Mouse (Mus musculus): ENCODE results near the gene Rasal2. TPM values are rescaled to one million over a fixed set of nuclear protein-coding genes. Genes with fewer than 3 reads are reported as not detected.

The Rasal2 gene
- polyA plus RNA-seq, 1 experiment = 4.1 TPM

DNA sequence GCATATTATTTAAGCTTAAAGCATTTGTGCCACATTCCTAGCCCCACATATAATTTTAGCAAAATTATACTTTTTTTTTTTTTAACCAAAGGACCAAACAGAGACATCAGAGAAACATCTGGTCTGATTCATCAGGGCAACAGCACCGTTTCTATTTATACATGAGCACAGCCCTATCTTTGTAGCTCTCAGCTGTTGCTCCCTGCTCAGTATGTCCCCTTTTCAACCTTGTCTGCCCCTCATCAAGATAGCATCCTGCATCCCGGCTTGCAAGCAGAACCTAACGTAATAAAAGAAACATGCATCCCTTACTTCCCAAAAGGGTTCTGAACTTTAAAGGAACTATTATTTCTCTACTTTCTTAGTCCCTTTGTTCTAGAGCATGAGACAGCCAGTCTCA lies 5.0 kb upstream of the Rasal2 start:
- H3K4me2 ChIP-seq (ENCODE audit: low read depth) = peak overlapping the region; percentile 54
- no peak overlapping the region for H3K4me3 ChIP-seq
- peak in 2 of 3 experiments; percentile 37 to 75 for TF ChIP-seq MYOG (IDR thresholded peaks at IDR 0.05; ENCODE audit: control insufficient read depth in 1 of 3, insufficient read depth in 1 of 3, insufficient read length in 2 of 3, low read depth in 2 of 3)
- no peak for TF ChIP-seq TCF3 (IDR thresholded peaks at IDR 0.05; ENCODE audit: insufficient read length, low read depth)
- TF ChIP-seq MYOD1 (IDR thresholded peaks at IDR 0.05; ENCODE audit: control insufficient read depth in 1 of 3, insufficient read length in 2 of 3, low read depth in 2 of 3) = peak; percentile 62 to 80 (median 77)
- H3ac ChIP-seq (ENCODE audit: control insufficient read depth, insufficient read length) = no peak overlapping the region
- H3K27me3 ChIP-seq (ENCODE audit: control insufficient read depth, insufficient read depth, insufficient read length) = no peaks in the 10 kb centered on the region
- peaks cover 7% of the 10 kb centered on the region for H3K36me3 ChIP-seq (ENCODE audit: control insufficient read depth, insufficient read depth)
- H3K79me2 ChIP-seq (ENCODE audit: control insufficient read depth, insufficient read depth) = peaks cover 6% of the 10 kb centered on the region

DNA sequence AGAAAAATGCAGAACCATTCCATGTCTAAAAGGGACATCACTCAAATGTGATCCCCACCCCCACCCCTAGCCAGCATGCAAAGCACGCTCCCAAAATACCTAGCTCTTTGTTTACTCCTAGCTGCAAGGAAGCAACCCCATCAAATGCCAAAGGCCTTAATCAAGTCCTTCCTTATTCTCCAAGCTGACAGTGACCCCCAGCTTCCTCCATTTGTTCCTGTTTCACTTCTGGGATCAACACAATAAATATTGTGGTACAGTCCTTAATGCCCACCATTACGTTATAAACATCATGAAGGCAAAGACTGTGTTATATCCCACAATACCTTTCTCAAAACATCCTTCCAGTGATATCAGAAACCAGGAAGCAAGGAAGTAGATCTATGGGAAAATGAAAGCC lies 4.2 kb upstream of the Rasal2 start:
- Histone ChIP-seq H3K27me3 (ENCODE audit: control insufficient read depth, insufficient read depth, insufficient read length) (no peaks in the 10 kb centered on the region), H3K4me2 (ENCODE audit: low read depth) (no peak overlapping the region), H3K79me2 (ENCODE audit: control insufficient read depth, insufficient read depth) (peaks cover 6% of the 10 kb centered on the region), H3ac (ENCODE audit: control insufficient read depth, insufficient read length) (no peak overlapping the region), H3K4me3 (no peak overlapping the region), H3K36me3 (ENCODE audit: control insufficient read depth, insufficient read depth) (peaks cover 7% of the 10 kb centered on the region)
- TF ChIP-seq E2F4 (IDR thresholded peaks at IDR 0.05; ENCODE audit: insufficient read depth) = no peak
- no peak for TF ChIP-seq USF1 (IDR thresholded peaks at IDR 0.05; ENCODE audit: low read depth)
- TF ChIP-seq POLR2A (IDR thresholded peaks at IDR 0.05; ENCODE audit: insufficient read length, low read depth) = no peak
- no peak for TF ChIP-seq TCF12 (IDR thresholded peaks at IDR 0.05; ENCODE audit: insufficient read depth, poor library complexity, severe bottlenecking)
- TF ChIP-seq SRF (IDR thresholded peaks at IDR 0.05; ENCODE audit: control insufficient read depth, insufficient read length, low read depth) = no peak
- TF ChIP-seq TCF3 (IDR thresholded peaks at IDR 0.05; ENCODE audit: insufficient read length, low read depth) = no peak
- TF ChIP-seq POLR2AphosphoS2 (IDR thresholded peaks at IDR 0.05; ENCODE audit: insufficient read length, low read depth) = no peak
- no peak for TF ChIP-seq CEBPB (IDR thresholded peaks at IDR 0.05; ENCODE audit: insufficient read depth, poor library complexity, severe bottlenecking)
- no peak for TF ChIP-seq MYOG (IDR thresholded peaks at IDR 0.05; ENCODE audit: control insufficient read depth in 1 of 3, insufficient read depth in 1 of 3, insufficient read length in 2 of 3, low read depth in 2 of 3)
- no peak for TF ChIP-seq REST (IDR thresholded peaks at IDR 0.05; ENCODE audit: insufficient read depth, insufficient read length)
- TF ChIP-seq MAX (IDR thresholded peaks at IDR 0.05; ENCODE audit: low read depth) = no peak
- no peak for TF ChIP-seq MYOD1 (IDR thresholded peaks at IDR 0.05; ENCODE audit: control insufficient read depth in 1 of 3, insufficient read length in 2 of 3, low read depth in 2 of 3)

DNA sequence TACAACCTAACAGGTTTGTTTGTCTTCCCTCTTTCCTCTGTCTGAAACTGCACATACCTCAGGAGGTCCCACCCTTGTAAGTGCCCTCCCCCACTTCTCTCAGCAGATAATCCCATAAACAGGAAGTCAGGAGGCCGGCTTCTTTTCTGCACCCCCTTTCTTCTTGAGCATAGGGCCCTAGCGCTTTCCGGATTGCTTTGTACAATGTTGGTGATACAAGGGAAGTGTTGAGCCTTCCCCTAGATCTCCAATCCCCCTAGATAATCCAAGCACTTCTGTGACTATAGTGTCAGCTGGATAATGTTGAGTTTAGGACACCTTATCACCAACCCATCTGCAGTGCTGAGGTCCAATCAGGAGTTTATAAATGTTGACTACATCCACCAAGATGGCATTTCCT lies 3.4 kb upstream of the Rasal2 start:
- TF ChIP-seq MAX (IDR thresholded peaks at IDR 0.05; ENCODE audit: low read depth) (no peak), USF1 (IDR thresholded peaks at IDR 0.05; ENCODE audit: low read depth) (no peak), E2F4 (IDR thresholded peaks at IDR 0.05; ENCODE audit: insufficient read depth) (no peak), POLR2AphosphoS2 (IDR thresholded peaks at IDR 0.05; ENCODE audit: insufficient read length, low read depth) (no peak), MYOG (IDR thresholded peaks at IDR 0.05; ENCODE audit: control insufficient read depth in 1 of 3, insufficient read depth in 1 of 3, insufficient read length in 2 of 3, low read depth in 2 of 3) (no peak), TCF3 (IDR thresholded peaks at IDR 0.05; ENCODE audit: insufficient read length, low read depth) (no peak), POLR2A (IDR thresholded peaks at IDR 0.05; ENCODE audit: insufficient read length, low read depth) (no peak), SRF (IDR thresholded peaks at IDR 0.05; ENCODE audit: control insufficient read depth, insufficient read length, low read depth) (no peak), MYOD1 (IDR thresholded peaks at IDR 0.05; ENCODE audit: control insufficient read depth in 1 of 3, insufficient read length in 2 of 3, low read depth in 2 of 3) (no peak), TCF12 (IDR thresholded peaks at IDR 0.05; ENCODE audit: insufficient read depth, poor library complexity, severe bottlenecking) (no peak), REST (IDR thresholded peaks at IDR 0.05; ENCODE audit: insufficient read depth, insufficient read length) (no peak), CEBPB (IDR thresholded peaks at IDR 0.05; ENCODE audit: insufficient read depth, poor library complexity, severe bottlenecking) (no peak)
- peaks cover 7% of the 10 kb centered on the region for H3K36me3 ChIP-seq (ENCODE audit: control insufficient read depth, insufficient read depth)
- H3K79me2 ChIP-seq (ENCODE audit: control insufficient read depth, insufficient read depth) = peaks cover 14% of the 10 kb centered on the region

DNA sequence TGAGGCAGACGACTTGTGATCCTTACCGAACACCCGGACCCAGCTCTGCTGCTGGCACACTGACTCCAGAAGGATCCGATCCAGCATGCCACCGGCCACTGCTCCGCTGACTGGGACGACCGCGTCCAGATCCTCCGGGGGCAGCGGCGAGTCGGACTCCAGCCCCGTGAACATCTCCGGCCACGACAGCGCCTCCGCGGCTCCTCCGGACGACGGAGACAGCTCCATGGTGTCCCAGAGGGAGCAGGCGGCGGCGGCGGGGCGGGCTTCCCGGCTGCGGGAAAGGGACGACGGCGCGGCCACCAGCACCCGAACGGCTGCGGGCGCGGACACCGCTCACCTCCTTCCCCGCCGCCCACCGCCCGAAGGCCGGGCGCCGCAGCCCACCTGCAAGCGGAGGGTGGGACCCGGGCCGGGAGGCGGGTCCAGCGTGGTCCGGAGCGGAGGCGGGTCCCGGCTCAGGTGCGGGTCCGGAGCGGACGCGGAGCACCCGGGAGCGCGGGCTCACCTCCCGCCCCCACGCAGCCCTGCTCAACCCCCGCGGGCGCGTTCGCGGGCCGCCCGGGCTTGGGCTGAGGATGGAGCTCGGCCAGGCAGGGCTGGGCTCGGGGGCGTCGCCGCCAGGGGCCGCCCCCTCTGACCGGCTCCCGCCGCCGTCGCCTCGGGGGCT lies 549 bp downstream of the Rasal2 start:
- Histone ChIP-seq H3K36me3 (ENCODE audit: control insufficient read depth, insufficient read depth) (no peaks in the 10 kb centered on the region), H3K4me2 (ENCODE audit: low read depth) (peak overlapping the region; percentile 93), H3K27me3 (ENCODE audit: control insufficient read depth, insufficient read depth, insufficient read length) (no peaks in the 10 kb centered on the region), H3K4me3 (peak overlapping the region; percentile 35), H3K79me2 (ENCODE audit: control insufficient read depth, insufficient read depth) (peaks cover 52% of the 10 kb centered on the region), H3ac (ENCODE audit: control insufficient read depth, insufficient read length) (peak overlapping the region; percentile 28)
- TF ChIP-seq CEBPB (IDR thresholded peaks at IDR 0.05; ENCODE audit: insufficient read depth, poor library complexity, severe bottlenecking) = no peak
- peak; percentile 37 for TF ChIP-seq POLR2A (IDR thresholded peaks at IDR 0.05; ENCODE audit: insufficient read length, low read depth)
- TF ChIP-seq MYOG (IDR thresholded peaks at IDR 0.05; ENCODE audit: control insufficient read depth in 1 of 3, insufficient read depth in 1 of 3, insufficient read length in 2 of 3, low read depth in 2 of 3) = peak in 1 of 3 experiments; percentile 4
- no peak for TF ChIP-seq USF1 (IDR thresholded peaks at IDR 0.05; ENCODE audit: low read depth)

More for the DNA sequence above, 3.4 kb upstream of the Rasal2 start:
- Histone ChIP-seq H3K4me2 (ENCODE audit: low read depth) (no peak overlapping the region), H3ac (ENCODE audit: control insufficient read depth, insufficient read length) (no peak overlapping the region), H3K27me3 (ENCODE audit: control insufficient read depth, insufficient read depth, insufficient read length) (no peaks in the 10 kb centered on the region), H3K4me3 (no peak overlapping the region)

DNA sequence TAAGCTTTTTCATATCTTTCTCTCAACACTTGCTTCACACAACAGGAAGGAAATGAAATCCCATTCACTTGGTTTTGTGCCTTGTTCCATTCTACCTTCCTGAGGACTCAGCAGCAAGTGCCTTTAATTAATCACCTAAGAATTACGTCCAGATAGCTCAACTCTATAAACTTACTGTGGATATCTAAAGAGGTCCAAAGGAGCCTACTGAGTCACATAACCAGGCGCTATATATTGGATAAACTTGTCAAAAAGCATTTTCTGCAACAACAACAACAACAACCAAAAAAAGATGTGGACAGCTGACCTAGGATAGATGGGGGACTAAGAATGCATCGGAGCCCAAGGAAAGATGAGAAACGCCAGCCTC lies 1.1 kb downstream of the Rasal2 start:
- Histone ChIP-seq H3K4me3 (peak overlapping the region; percentile 35), H3ac (ENCODE audit: control insufficient read depth, insufficient read length) (peak overlapping the region; percentile 28), H3K4me2 (ENCODE audit: low read depth) (peak overlapping the region; percentile 93), H3K79me2 (ENCODE audit: control insufficient read depth, insufficient read depth) (peaks cover 58% of the 10 kb centered on the region), H3K27me3 (ENCODE audit: control insufficient read depth, insufficient read depth, insufficient read length) (no peaks in the 10 kb centered on the region), H3K36me3 (ENCODE audit: control insufficient read depth, insufficient read depth) (no peaks in the 10 kb centered on the region)
- TF ChIP-seq MAX (IDR thresholded peaks at IDR 0.05; ENCODE audit: low read depth) (no peak), CEBPB (IDR thresholded peaks at IDR 0.05; ENCODE audit: insufficient read depth, poor library complexity, severe bottlenecking) (no peak), REST (IDR thresholded peaks at IDR 0.05; ENCODE audit: insufficient read depth, insufficient read length) (no peak), SRF (IDR thresholded peaks at IDR 0.05; ENCODE audit: control insufficient read depth, insufficient read length, low read depth) (no peak), POLR2A (IDR thresholded peaks at IDR 0.05; ENCODE audit: insufficient read length, low read depth) (no peak), MYOG (IDR thresholded peaks at IDR 0.05; ENCODE audit: control insufficient read depth in 1 of 3, insufficient read depth in 1 of 3, insufficient read length in 2 of 3, low read depth in 2 of 3) (no peak), MYOD1 (IDR thresholded peaks at IDR 0.05; ENCODE audit: control insufficient read depth in 1 of 3, insufficient read length in 2 of 3, low read depth in 2 of 3) (no peak), USF1 (IDR thresholded peaks at IDR 0.05; ENCODE audit: low read depth) (no peak), POLR2AphosphoS2 (IDR thresholded peaks at IDR 0.05; ENCODE audit: insufficient read length, low read depth) (no peak), TCF12 (IDR thresholded peaks at IDR 0.05; ENCODE audit: insufficient read depth, poor library complexity, severe bottlenecking) (no peak), E2F4 (IDR thresholded peaks at IDR 0.05; ENCODE audit: insufficient read depth) (no peak), TCF3 (IDR thresholded peaks at IDR 0.05; ENCODE audit: insufficient read length, low read depth) (no peak)

Data from myocyte (in vitro differentiated cells).